ENCODE assay signal across 16 mouse cellular contexts in the genomic region with DNA sequence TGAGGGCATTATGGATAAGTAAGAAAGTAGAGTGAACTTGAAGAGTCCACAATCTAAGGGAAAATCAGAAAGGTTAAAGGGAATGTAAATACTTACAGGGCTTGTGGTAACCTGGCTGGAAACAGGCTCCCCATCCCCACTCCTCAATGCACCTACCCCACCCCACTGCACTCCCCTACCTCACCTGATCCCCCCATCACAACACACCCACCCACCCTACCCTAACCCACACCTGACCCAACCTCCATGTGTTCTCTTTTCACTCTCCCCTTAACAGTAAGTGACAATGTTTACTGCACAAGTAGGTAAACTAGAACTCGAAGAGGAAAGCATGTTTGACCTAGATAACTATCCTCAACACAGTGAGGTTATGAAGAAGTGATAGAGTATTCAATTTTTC.
"Had no signal": no experiment of that assay in that cellular context is flagged by ENCODE, and none has a peak within 500 bp of the region (broad histone marks: within the 10 kb centered on the region; RNA-seq: fewer than 3 reads in every experiment).

No protein-coding gene starts in this region.

- DNase-seq: kidney, adult 8-10 months; kidney, postnatal 10 days; kidney, postnatal 36 days; layer of hippocampus, postnatal 36 days; liver, embryonic 13.5 days; lung, adult 2 months; lung, postnatal 14 days; lung, postnatal 4 days; retina, postnatal 1 day; right cerebral cortex, postnatal 25 days; spleen, adult 18-20 months; thymus, postnatal 25 days had no signal

- H3K4me1 ChIP-seq: kidney, embryonic 15.5 days; liver, embryonic 13.5 days; midbrain, embryonic 15.5 days; stomach, embryonic 15.5 days had no signal

- H3K27me3 ChIP-seq: kidney, embryonic 15.5 days; liver, embryonic 13.5 days; midbrain, embryonic 15.5 days; stomach, embryonic 15.5 days had no signal

- H3K27ac ChIP-seq: kidney, embryonic 15.5 days; left cerebral cortex, adult 2 months; liver, embryonic 13.5 days; midbrain, embryonic 15.5 days; stomach, embryonic 15.5 days had no signal

- H3K9ac ChIP-seq: kidney, embryonic 15.5 days; liver, embryonic 13.5 days; midbrain, embryonic 15.5 days; stomach, embryonic 15.5 days had no signal

- H3K4me3 ChIP-seq: kidney, embryonic 15.5 days; left cerebral cortex, adult 2 months; liver, embryonic 13.5 days; midbrain, embryonic 15.5 days; stomach, embryonic 15.5 days had no signal

- H3K4me2 ChIP-seq: kidney, embryonic 15.5 days; liver, embryonic 13.5 days; midbrain, embryonic 15.5 days; stomach, embryonic 15.5 days had no signal

- H3K9me3 ChIP-seq: kidney, embryonic 15.5 days; liver, embryonic 13.5 days; midbrain, embryonic 15.5 days; stomach, embryonic 15.5 days had no signal

- ATAC-seq: midbrain, embryonic 15.5 days had no signal

- H3K36me3 ChIP-seq: kidney, embryonic 15.5 days; liver, embryonic 13.5 days; midbrain, embryonic 15.5 days; stomach, embryonic 15.5 days had no signal
